Mouse (Mus musculus): Measurements from ENCODE around the gene Asrgl1.
"Not testable (repeated sequence)": the region's sequence is repeated elsewhere in the genome, so short reads cannot be mapped to it uniquely, and the experiment has no call there.

Asrgl1 gene

GRCm38 (mm10) chr19:9135512-9136331 lies at the start of gene Asrgl1:
Asrgl1 (minus strand) TSS chr19:9135636.
- DNase-seq (ENCODE audit: low read depth, low spot score): peak; percentile 90

GRCm38 (mm10) chr19:9146214-9146613 lies 10.8 kb upstream of the Asrgl1 start:
- peak; percentile 47 for DNase-seq (ENCODE audit: low read depth, low spot score)

- DNase-seq (ENCODE audit: low read depth, low spot score): no peak
These were observed 8.2 kb upstream of the Asrgl1 start for GRCm38 (mm10) chr19:9143639-9144125.

GRCm38 (mm10) chr19:9143230-9143629 lies 7.8 kb upstream of the Asrgl1 start:
- DNase-seq (ENCODE audit: low read depth, low spot score): no peak

GRCm38 (mm10) chr19:9140361-9140760 lies 4.9 kb upstream of the Asrgl1 start:
- not testable (repeated sequence) for DNase-seq (ENCODE audit: low read depth, low spot score)

GRCm38 (mm10) chr19:9137159-9137558 lies 1.7 kb upstream of the Asrgl1 start:
- DNase-seq (ENCODE audit: low read depth, low spot score): no peak

- DNase-seq (ENCODE audit: low read depth, low spot score): peak; percentile 7
These were observed 507 bp downstream of the Asrgl1 start for GRCm38 (mm10) chr19:9134746-9135511.

GRCm38 (mm10) chr19:9129996-9130395 lies 5.4 kb downstream of the Asrgl1 start:
- DNase-seq (ENCODE audit: low read depth, low spot score): peak; percentile 46

GRCm38 (mm10) chr19:9128499-9129194 lies 6.8 kb downstream of the Asrgl1 start:
- no peak for DNase-seq (ENCODE audit: low read depth, low spot score)

GRCm38 (mm10) chr19:9123986-9124385 lies 11.4 kb downstream of the Asrgl1 start:
- not testable (repeated sequence) for DNase-seq (ENCODE audit: low read depth, low spot score)

GRCm38 (mm10) chr19:9122390-9122789 lies 13.0 kb downstream of the Asrgl1 start:
- DNase-seq (ENCODE audit: low read depth, low spot score): no peak

- DNase-seq (ENCODE audit: low read depth, low spot score): peak; percentile 19
These were observed 15.6 kb downstream of the Asrgl1 start for GRCm38 (mm10) chr19:9119655-9120425.

- no peak for DNase-seq (ENCODE audit: low read depth, low spot score)
These were observed 18.2 kb downstream of the Asrgl1 start for GRCm38 (mm10) chr19:9117275-9117674.

- no peak for DNase-seq (ENCODE audit: low read depth, low spot score)
These were observed 19.2 kb downstream of the Asrgl1 start for GRCm38 (mm10) chr19:9116268-9116667.

- no peak for DNase-seq (ENCODE audit: low read depth, low spot score)
These were observed 23.4 kb downstream of the Asrgl1 start for GRCm38 (mm10) chr19:9112043-9112442.

GRCm38 (mm10) chr19:9110182-9110869 lies 25.1 kb downstream of the Asrgl1 start:
- peak; percentile 93 for DNase-seq (ENCODE audit: low read depth, low spot score)

GRCm38 (mm10) chr19:9108536-9108935 lies 26.9 kb downstream of the Asrgl1 start:
- peak; percentile 68 for DNase-seq (ENCODE audit: low read depth, low spot score)

- peak; percentile 55 for DNase-seq (ENCODE audit: low read depth, low spot score)
These were observed 28.1 kb downstream of the Asrgl1 start for GRCm38 (mm10) chr19:9107379-9107755.

GRCm38 (mm10) chr19:9106751-9107378 lies 28.6 kb downstream of the Asrgl1 start:
- peak; percentile 94 for DNase-seq (ENCODE audit: low read depth, low spot score)

- DNase-seq (ENCODE audit: low read depth, low spot score): peak; percentile 92
These were observed 29.3 kb downstream of the Asrgl1 start for GRCm38 (mm10) chr19:9106096-9106495.
